Mouse (Mus musculus) stomach, embryonic 14.5 days (tissue): ENCODE measurements around the gene Bach2. TPM values are rescaled to one million over a fixed set of nuclear protein-coding genes. Genes with fewer than 3 reads are reported as not detected.

ENCODE experiments used
- ATAC-seq: fragments of 200-750 bp; cut with Nextera tagmentation; 2 replicates; pipeline ENCODE4 v1.8.0; 2017; ENCODE audit warnings: low read depth, moderate TSS enrichment; ENCODE audit not compliant: insufficient number of reproducible peaks, insufficient read depth, low FRiP score
- H3K27ac ChIP-seq: fragments of 300-500 bp; sonication (generic); 2 replicates; pipeline ENCODE4 v1.5.1; 2014; ENCODE audit warnings: mild to moderate bottlenecking, low read length, moderate library complexity, mixed read lengths
- H3K27me3 ChIP-seq: fragments of 300-500 bp; sonication (generic); 2 replicates; pipeline ENCODE4 v1.6.1; 2014; ENCODE audit warnings: low read length, control low read depth, mixed read lengths; ENCODE audit not compliant: control insufficient read depth, insufficient read depth
- H3K36me3 ChIP-seq: fragments of 300-500 bp; sonication (generic); 2 replicates; pipeline ENCODE4 v1.6.1; 2014; ENCODE audit warnings: mild to moderate bottlenecking, control low read depth, low read length, moderate library complexity, mixed read lengths; ENCODE audit not compliant: control insufficient read depth, insufficient read depth
- H3K4me1 ChIP-seq: fragments of 300-500 bp; sonication (generic); 2 replicates; pipeline ENCODE4 v1.6.1; 2014; ENCODE audit warnings: low read length, control low read depth, mixed read lengths; ENCODE audit not compliant: control insufficient read depth, insufficient read depth
- H3K4me2 ChIP-seq: fragments of 300-500 bp; sonication (generic); replicated peaks from 2 replicates; pipeline ENCODE4 v1.6.1; 2014; ENCODE audit warnings: low read depth, low read length, control low read depth
- H3K4me3 ChIP-seq: fragments of 300-500 bp; sonication (generic); 2 replicates; pipeline ENCODE4 v1.5.1; 2014; ENCODE audit warnings: low read depth, low read length, control low read depth
- H3K9ac ChIP-seq: fragments of 300-500 bp; sonication (generic); replicated peaks from 2 replicates; pipeline ENCODE4 v1.6.1; 2014; ENCODE audit warnings: low read depth, mild to moderate bottlenecking, control low read depth, low read length, moderate library complexity, mixed read lengths
- H3K9me3 ChIP-seq: fragments of 300-500 bp; sonication (generic); 2 replicates; pipeline ENCODE4 v1.6.1; 2016; ENCODE audit warnings: low read depth, low read length, control low read depth; ENCODE audit not compliant: control insufficient read depth
- WGBS: fragments of 180-500 bp; shearing (Covaris S2); extraction: QIAGEN DNeasy Blood & Tissue Kit; methylation state at CpG from one replicate; pipeline ENCODE4 v1.1.7; 2014; 5-methylcytosine and 5-hydroxymethylcytosine counted together
- polyA plus RNA-seq: library from polyadenylated mRNA; unstranded; fragments of >200 nt; fragmentation: Nextera tagmentation; extraction: Ambion mirVana; gene quantifications from 2 replicates; pipeline ENCODE4 v1.2.1, GENCODE M21; 2014

The Bach2 gene
- polyA plus RNA-seq, 1 experiment from 2014 or later, result 8.4 TPM

GRCm38 (mm10) chr4:32409116-32409880 lies 170.7 kb downstream of the Bach2 start:
- no peaks in the 10 kb centered on the region for H3K36me3 ChIP-seq
- H3K9me3 ChIP-seq, result no peaks in the 10 kb centered on the region
- H3K27me3 ChIP-seq, result no peaks in the 10 kb centered on the region
- H3K9ac ChIP-seq, result no peak overlapping the region
- no peak for ATAC-seq
- WGBS, result 78% methylated on average over 9 of the region's 9 CpGs
- H3K27ac ChIP-seq, result 0 out of 2 replicates have a peak overlapping the region, but pooled peaks have one; percentile 10
- H3K4me3 ChIP-seq, result no peak overlapping the region
- H3K4me1 ChIP-seq, result peaks cover 2% of the 10 kb centered on the region; the same call in 1 of the 2 replicates
- H3K4me2 ChIP-seq, result no peak overlapping the region

DNA sequence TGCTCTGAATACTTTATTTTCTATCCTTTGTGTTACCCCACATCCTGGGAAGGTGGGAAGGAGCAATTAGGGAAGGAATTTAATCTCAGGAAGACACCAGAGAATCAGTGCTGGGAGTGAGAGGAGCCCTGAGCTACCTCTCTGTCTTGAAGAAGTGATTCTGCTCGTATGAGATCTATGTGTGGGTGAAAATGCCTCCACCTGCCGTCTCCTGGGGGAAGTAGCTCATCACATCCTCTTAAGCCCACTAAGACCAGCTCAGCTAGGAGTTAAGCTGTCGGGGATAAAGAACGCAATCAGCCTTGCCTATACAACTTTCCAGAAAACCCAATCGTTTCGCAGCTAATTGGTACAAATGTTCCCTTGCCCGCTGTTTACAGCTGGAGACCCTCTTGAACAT lies 174.5 kb downstream of the Bach2 start:
- H3K9ac ChIP-seq, result no peak overlapping the region
- H3K9me3 ChIP-seq, result no peaks in the 10 kb centered on the region
- no peak overlapping the region for H3K4me3 ChIP-seq
- no peak for ATAC-seq
- no peaks in the 10 kb centered on the region for H3K36me3 ChIP-seq
- H3K27ac ChIP-seq, result no peak overlapping the region
- no peak overlapping the region for H3K4me2 ChIP-seq
- no peaks in the 10 kb centered on the region; the same call in 1 of the 2 replicates for H3K4me1 ChIP-seq
- 54% methylated on average over 7 of the region's 7 CpGs for WGBS
- no peaks in the 10 kb centered on the region for H3K27me3 ChIP-seq

GRCm38 (mm10) chr4:32413505-32413904 lies 174.9 kb downstream of the Bach2 start:
- H3K36me3 ChIP-seq, result no peaks in the 10 kb centered on the region
- 70% methylated on average over 9 of the region's 9 CpGs for WGBS
- ATAC-seq, result no peak
- H3K27me3 ChIP-seq, result no peaks in the 10 kb centered on the region
- H3K4me2 ChIP-seq, result no peak overlapping the region
- no peak overlapping the region for H3K9ac ChIP-seq
- H3K27ac ChIP-seq, result no peak overlapping the region
- H3K4me1 ChIP-seq, result no peaks in the 10 kb centered on the region; the same call in 1 of the 2 replicates
- no peaks in the 10 kb centered on the region for H3K9me3 ChIP-seq
- H3K4me3 ChIP-seq, result no peak overlapping the region

GRCm38 (mm10) chr4:32414959-32415358 lies 176.4 kb downstream of the Bach2 start:
- Histone ChIP-seq H3K27me3 (no peaks in the 10 kb centered on the region), H3K4me1 (no peaks in the 10 kb centered on the region), H3K9me3 (no peaks in the 10 kb centered on the region), H3K4me3 (no peak overlapping the region), H3K27ac (no peak overlapping the region), H3K9ac (no peak overlapping the region), H3K36me3 (no peaks in the 10 kb centered on the region), H3K4me2 (no peak overlapping the region)
- no peak for ATAC-seq
- WGBS, result 80% methylated on average over 7 of the region's 7 CpGs

DNA sequence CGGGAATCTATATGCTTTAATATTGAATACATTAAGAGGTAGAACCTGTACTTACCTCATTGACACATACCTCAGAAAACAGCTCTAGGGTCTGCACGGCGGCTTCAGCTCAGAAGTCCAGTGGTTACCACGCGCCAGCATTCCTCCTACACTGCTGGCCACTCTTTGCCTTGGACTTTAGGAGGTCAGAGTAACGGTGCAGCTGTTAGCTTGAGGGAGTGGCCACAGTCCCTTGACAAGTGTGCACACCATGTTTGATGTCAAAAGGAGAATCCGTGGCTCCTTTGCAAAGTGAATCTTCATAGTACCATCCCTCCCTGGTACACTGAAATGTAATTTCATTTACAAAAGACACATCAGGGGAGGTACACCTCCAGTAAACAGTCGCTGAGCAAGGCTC lies 179.3 kb downstream of the Bach2 start:
- H3K4me2 ChIP-seq, result no peak overlapping the region
- 84% methylated on average over 8 of the region's 8 CpGs for WGBS
- no peak for ATAC-seq
- no peak overlapping the region for H3K9ac ChIP-seq
- H3K27me3 ChIP-seq, result no peaks in the 10 kb centered on the region
- no peaks in the 10 kb centered on the region for H3K36me3 ChIP-seq
- H3K9me3 ChIP-seq, result no peaks in the 10 kb centered on the region
- no peak overlapping the region for H3K4me3 ChIP-seq
- no peak overlapping the region for H3K27ac ChIP-seq
- H3K4me1 ChIP-seq, result no peaks in the 10 kb centered on the region

DNA sequence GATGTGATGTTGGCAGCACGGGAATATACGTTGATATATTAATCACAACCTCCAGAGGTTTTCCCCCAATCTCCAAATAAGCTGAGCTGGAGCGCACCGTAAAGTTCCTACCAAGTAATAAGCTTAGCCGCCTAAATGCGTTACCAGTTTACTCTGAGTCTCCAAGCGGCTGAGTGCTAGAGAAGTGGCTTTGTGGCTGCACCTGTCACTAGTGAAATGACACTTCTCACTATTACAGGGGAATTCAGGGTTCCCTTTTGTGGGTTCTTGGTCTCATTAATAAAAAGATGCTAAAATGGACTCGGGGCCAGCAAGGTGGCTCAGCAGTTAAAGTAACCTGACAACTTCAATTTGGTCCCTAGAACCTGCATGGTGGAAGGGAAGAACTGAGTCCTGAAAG lies 183.0 kb downstream of the Bach2 start:
- no peak overlapping the region for H3K27ac ChIP-seq
- no peaks in the 10 kb centered on the region for H3K9me3 ChIP-seq
- no peak overlapping the region for H3K9ac ChIP-seq
- H3K27me3 ChIP-seq, result no peaks in the 10 kb centered on the region
- WGBS, result 89% methylated on average over 8 of the region's 8 CpGs
- H3K4me1 ChIP-seq, result no peaks in the 10 kb centered on the region
- H3K36me3 ChIP-seq, result no peaks in the 10 kb centered on the region
- no peak overlapping the region for H3K4me2 ChIP-seq
- H3K4me3 ChIP-seq, result no peak overlapping the region
- no peak for ATAC-seq

GRCm38 (mm10) chr4:32422427-32422826 lies 183.8 kb downstream of the Bach2 start:
- Histone ChIP-seq H3K27ac (no peak overlapping the region), H3K9me3 (no peaks in the 10 kb centered on the region), H3K4me1 (no peaks in the 10 kb centered on the region), H3K4me3 (no peak overlapping the region), H3K9ac (no peak overlapping the region), H3K4me2 (no peak overlapping the region), H3K27me3 (no peaks in the 10 kb centered on the region), H3K36me3 (no peaks in the 10 kb centered on the region)
- no peak for ATAC-seq
- WGBS, result 92% methylated on average over 4 of the region's 4 CpGs

GRCm38 (mm10) chr4:32423667-32424066 lies 185.1 kb downstream of the Bach2 start:
- 67% methylated on average over 5 of the region's 5 CpGs for WGBS
- Histone ChIP-seq H3K9ac (no peak overlapping the region), H3K27ac (no peak overlapping the region), H3K4me3 (no peak overlapping the region), H3K36me3 (no peaks in the 10 kb centered on the region), H3K9me3 (no peaks in the 10 kb centered on the region), H3K4me1 (no peaks in the 10 kb centered on the region), H3K27me3 (no peaks in the 10 kb centered on the region), H3K4me2 (no peak overlapping the region)
- no peak for ATAC-seq

GRCm38 (mm10) chr4:32424434-32424833 lies 185.8 kb downstream of the Bach2 start:
- no peaks in the 10 kb centered on the region for H3K4me1 ChIP-seq
- H3K36me3 ChIP-seq, result no peaks in the 10 kb centered on the region
- 84% methylated on average over 7 of the region's 7 CpGs for WGBS
- no peak overlapping the region for H3K4me2 ChIP-seq
- no peak overlapping the region for H3K27ac ChIP-seq
- no peak overlapping the region for H3K4me3 ChIP-seq
- no peaks in the 10 kb centered on the region for H3K27me3 ChIP-seq
- H3K9ac ChIP-seq, result no peak overlapping the region
- H3K9me3 ChIP-seq, result no peaks in the 10 kb centered on the region
- ATAC-seq, result no peak
